Mouse (Mus musculus) lung, embryonic 16.5 days (tissue): ENCODE data around the gene Gtf2i. TPM values are rescaled to one million over a fixed set of nuclear protein-coding genes. Genes with fewer than 3 reads are reported as not detected.

Experiments used
- ATAC-seq: fragments of 200-750 bp; cut with Nextera tagmentation; 2 replicates; pipeline ENCODE4 v1.8.0; 2017; ENCODE audit warnings: low read depth, mild to moderate bottlenecking, moderate library complexity
- H3K27ac ChIP-seq: fragments of 300-500 bp; sonication (generic); 2 replicates; pipeline ENCODE4 v1.5.1; 2014; ENCODE audit warnings: mild to moderate bottlenecking, control low read depth, low read length
- H3K27me3 ChIP-seq: fragments of 300-500 bp; sonication (generic); 2 replicates; pipeline ENCODE4 v1.6.1; 2014; ENCODE audit warnings: low read depth, low read length, mixed read lengths; ENCODE audit not compliant: control insufficient read depth, insufficient read depth
- H3K36me3 ChIP-seq: fragments of 300-500 bp; sonication (generic); 2 replicates; pipeline ENCODE4 v1.6.1; 2014; ENCODE audit warnings: low read length; ENCODE audit not compliant: control insufficient read depth, insufficient read depth
- H3K4me1 ChIP-seq: fragments of 300-500 bp; sonication (generic); replicated peaks from 2 replicates; pipeline ENCODE4 v1.6.1; 2014; ENCODE audit warnings: low read length, mixed read lengths; ENCODE audit not compliant: control insufficient read depth, insufficient read depth
- H3K4me2 ChIP-seq: fragments of 300-500 bp; sonication (generic); 2 replicates; pipeline ENCODE4 v1.6.1; 2014; ENCODE audit warnings: low read depth, low read length, control low read depth
- H3K4me3 ChIP-seq: fragments of 300-500 bp; sonication (generic); 2 replicates; pipeline ENCODE4 v1.5.1; 2014; ENCODE audit warnings: mild to moderate bottlenecking, low read length, control low read depth
- H3K9ac ChIP-seq: fragments of 300-500 bp; sonication (generic); 2 replicates; pipeline ENCODE4 v1.6.1; 2014; ENCODE audit warnings: low read length, control low read depth
- H3K9me3 ChIP-seq: fragments of 300-500 bp; sonication (generic); 2 replicates; pipeline ENCODE4 v1.6.1; 2016; ENCODE audit warnings: low read length; ENCODE audit not compliant: control insufficient read depth
- WGBS: fragments of 180-500 bp; shearing (Covaris S2); extraction: QIAGEN DNeasy Blood & Tissue Kit; methylation state at CpG from one replicate; pipeline ENCODE4 v1.1.7; 2014; 5-methylcytosine and 5-hydroxymethylcytosine counted together
- polyA plus RNA-seq: library from polyadenylated mRNA; unstranded; fragments of >200 nt; fragmentation: Nextera tagmentation; extraction: Ambion mirVana; gene quantifications from 2 replicates; pipeline ENCODE4 v1.2.1, GENCODE M21; 2015

Gene Gtf2i
- polyA plus RNA-seq, 1 experiment from 2014 or later = 170 TPM

DNA sequence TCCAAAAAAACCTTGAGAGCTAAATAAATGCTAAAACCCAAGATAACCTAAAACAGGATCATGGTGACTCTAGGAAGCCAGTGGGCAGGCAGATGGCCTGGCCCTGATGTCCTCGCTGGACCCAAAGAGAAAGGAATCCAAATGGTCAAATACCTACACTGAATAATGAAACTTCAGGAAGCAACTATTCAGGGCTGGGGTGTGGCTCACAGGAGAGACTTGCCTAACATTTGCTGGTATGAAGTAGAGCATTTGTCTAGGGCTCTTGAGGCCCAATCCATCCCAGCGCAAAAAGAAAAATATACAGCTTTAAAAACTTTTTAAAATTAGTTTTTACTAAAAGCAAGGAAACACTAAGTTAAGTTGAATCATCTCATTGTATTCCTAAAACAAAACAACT is 55.6 kb downstream of the Gtf2i start:
- H3K36me3 ChIP-seq = peaks cover 72% of the 10 kb centered on the region
- WGBS = 92% methylated on average over 2 of the region's 2 CpGs

DNA sequence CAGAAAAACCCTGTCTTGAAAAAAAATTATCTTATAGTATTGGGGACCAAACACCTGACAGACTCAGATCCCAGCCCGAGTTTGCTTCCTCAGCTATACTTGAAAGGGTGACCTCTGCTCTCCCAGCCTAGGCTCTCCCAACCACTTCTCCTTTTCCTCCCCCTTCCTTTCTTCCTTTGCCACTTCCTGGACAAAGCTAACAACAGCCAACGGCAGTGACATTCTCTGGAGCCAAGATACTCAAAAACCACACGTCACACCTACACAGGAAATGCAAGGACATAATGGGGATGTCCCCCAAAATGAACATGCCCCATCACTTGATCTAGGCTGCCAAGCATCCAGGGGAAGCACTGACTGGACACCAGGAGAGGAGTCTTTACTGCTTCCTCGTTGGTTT is 56.2 kb downstream of the Gtf2i start:
- no peak overlapping the region for H3K4me2 ChIP-seq
- no peak for ATAC-seq
- no peaks in the 10 kb centered on the region for H3K27me3 ChIP-seq
- no peak overlapping the region for H3K27ac ChIP-seq
- WGBS = 54% methylated on average over 4 of the region's 4 CpGs
- peaks cover 74% of the 10 kb centered on the region for H3K36me3 ChIP-seq
- no peaks in the 10 kb centered on the region for H3K9me3 ChIP-seq
- no peaks in the 10 kb centered on the region for H3K4me1 ChIP-seq
- H3K4me3 ChIP-seq = no peak overlapping the region
- H3K9ac ChIP-seq = no peak overlapping the region

More for the DNA sequence above, 55.6 kb downstream of the Gtf2i start:
- Histone ChIP-seq H3K4me3 (no peak overlapping the region), H3K4me1 (no peaks in the 10 kb centered on the region), H3K9ac (no peak overlapping the region), H3K27me3 (no peaks in the 10 kb centered on the region), H3K4me2 (no peak overlapping the region), H3K27ac (no peak overlapping the region), H3K9me3 (no peaks in the 10 kb centered on the region)
- no peak for ATAC-seq

DNA sequence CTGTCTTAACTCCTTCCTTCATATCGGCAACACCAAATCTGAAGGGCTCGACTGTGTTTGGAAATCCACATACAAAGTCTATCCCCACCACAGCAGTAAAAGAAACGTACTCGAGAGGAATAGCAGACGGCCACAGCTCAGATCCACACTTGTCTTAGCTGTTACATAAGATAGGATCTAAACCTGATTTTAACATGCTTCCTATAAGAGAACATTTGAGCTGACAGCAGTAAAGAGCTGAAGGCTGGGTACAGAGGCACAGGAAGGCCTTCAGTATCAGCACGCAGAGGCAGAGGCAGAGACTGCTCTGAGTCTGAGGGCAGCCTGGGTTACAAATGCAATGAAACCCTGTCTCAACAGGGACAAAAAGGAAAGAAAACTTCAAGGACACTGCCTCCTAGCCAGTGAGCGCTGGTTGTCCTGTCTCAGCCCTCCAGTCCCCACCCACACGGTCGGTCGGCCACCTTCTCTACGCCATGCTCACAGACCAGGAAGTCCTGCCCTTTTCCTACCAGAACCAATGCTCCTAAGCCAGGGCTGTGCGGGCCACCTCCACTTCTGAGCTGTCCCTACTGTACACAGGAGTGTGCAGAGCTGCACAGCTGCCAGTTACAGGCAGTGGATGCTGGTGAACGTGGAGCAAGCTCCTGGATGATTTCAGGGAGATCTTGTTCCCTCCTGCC is 57.1 kb downstream of the Gtf2i start:
- Histone ChIP-seq H3K4me2 (no peak overlapping the region), H3K4me1 (no peaks in the 10 kb centered on the region), H3K4me3 (no peak overlapping the region), H3K27me3 (no peaks in the 10 kb centered on the region), H3K27ac (no peak overlapping the region), H3K36me3 (peaks cover 75% of the 10 kb centered on the region), H3K9ac (no peak overlapping the region), H3K9me3 (no peaks in the 10 kb centered on the region)
- no peak for ATAC-seq
- WGBS = 88% methylated on average over 13 of the region's 13 CpGs

DNA sequence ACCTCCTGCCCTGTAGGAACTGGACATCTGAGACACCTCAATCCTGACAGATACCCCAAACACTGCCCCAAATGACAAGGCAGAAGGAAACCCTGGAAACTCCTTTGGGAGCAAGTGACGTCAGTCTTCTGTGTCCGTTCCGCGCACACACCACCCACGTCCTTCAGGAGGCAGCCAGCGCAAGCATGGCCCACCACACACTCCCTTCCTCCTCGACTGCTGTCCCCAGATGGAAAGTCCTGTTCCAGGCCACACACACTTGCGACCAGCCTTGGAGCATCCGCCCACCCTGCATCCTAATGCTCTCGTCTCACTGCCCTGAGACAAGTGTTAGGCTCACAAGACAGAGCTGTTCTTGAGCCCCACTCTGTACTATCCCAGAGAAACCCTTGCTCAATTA is 59.3 kb downstream of the Gtf2i start:
- Histone ChIP-seq H3K27me3 (no peaks in the 10 kb centered on the region), H3K4me3 (no peak overlapping the region), H3K36me3 (peaks cover 75% of the 10 kb centered on the region), H3K27ac (no peak overlapping the region), H3K4me1 (no peaks in the 10 kb centered on the region), H3K4me2 (no peak overlapping the region), H3K9ac (no peak overlapping the region), H3K9me3 (no peaks in the 10 kb centered on the region)
- no peak for ATAC-seq
- 88% methylated on average over 10 of the region's 10 CpGs for WGBS

DNA sequence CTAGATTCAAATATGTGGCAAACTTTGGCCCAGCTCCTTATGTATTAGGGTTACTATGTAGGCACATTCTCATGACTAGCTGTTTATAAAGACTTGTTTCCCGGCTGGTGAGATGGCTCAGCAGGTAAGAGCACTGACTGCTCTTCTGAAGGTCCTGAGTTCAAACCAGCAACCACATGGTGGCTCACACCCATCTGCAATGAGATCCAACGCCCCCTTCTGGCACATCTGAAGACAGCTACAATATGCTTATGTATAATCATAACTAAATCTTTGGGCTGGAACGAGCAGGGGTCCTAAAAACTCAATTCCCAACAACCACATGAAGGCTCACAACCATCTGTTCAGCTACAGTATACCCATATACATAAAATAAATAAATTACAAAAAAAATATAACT is 60.8 kb downstream of the Gtf2i start:
- Histone ChIP-seq H3K36me3 (peaks cover 76% of the 10 kb centered on the region), H3K4me1 (no peaks in the 10 kb centered on the region), H3K4me2 (no peak overlapping the region), H3K27ac (no peak overlapping the region), H3K9me3 (no peaks in the 10 kb centered on the region), H3K27me3 (no peaks in the 10 kb centered on the region), H3K4me3 (no peak overlapping the region), H3K9ac (no peak overlapping the region)
- no peak for ATAC-seq
- 72% methylated on average over 3 of the region's 3 CpGs for WGBS

DNA sequence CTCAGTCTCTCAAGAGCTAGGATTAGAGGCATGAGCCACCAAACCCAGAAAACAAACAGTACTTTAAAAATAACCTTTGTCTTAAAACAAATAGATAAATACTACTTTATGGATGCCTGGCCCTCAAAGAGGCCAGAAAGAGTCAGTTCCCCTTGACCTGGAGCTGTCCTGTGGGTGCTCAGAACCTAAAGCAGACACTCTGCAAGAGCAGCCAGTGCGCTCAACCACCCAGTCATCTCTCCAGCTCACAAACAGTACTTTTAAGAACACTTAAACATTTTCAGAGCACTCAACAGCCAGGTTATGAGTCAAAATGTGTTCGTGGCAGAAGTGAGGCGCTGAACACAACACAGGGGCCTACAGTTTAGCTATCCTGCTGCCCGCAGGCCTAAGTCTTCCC is 63.5 kb downstream of the Gtf2i start:
- no peak overlapping the region for H3K4me2 ChIP-seq
- H3K4me1 ChIP-seq = no peaks in the 10 kb centered on the region
- peaks cover 88% of the 10 kb centered on the region for H3K36me3 ChIP-seq
- no peak overlapping the region for H3K9ac ChIP-seq
- no peaks in the 10 kb centered on the region for H3K27me3 ChIP-seq
- no peak for ATAC-seq
- H3K4me3 ChIP-seq = no peak overlapping the region
- 88% methylated on average over 4 of the region's 4 CpGs for WGBS
- no peaks in the 10 kb centered on the region for H3K9me3 ChIP-seq
- H3K27ac ChIP-seq = peak overlapping the region; percentile 21; the same call in 1 of the 2 replicates

DNA sequence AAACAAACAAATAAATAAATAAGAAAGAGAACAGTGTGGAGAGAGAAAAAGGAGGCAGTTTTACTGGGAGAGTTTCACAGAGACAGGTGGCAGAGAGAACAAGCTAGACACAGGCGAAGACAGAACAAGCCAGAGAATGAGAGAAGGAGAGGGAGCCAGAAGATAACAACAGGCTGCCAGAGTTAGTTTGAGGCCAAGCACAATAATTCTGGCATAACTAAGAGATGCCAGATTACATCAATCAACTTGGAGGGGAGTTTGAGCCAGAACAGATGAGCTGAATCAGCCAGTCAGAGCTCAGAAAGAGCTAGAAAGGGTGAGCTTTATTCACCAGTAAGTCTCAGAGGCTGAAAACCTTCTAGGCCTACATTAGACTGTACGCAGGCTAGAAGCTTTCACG is 64.0 kb downstream of the Gtf2i start:
- H3K9me3 ChIP-seq = no peaks in the 10 kb centered on the region
- H3K4me3 ChIP-seq = no peak overlapping the region
- no peak overlapping the region for H3K27ac ChIP-seq
- no peaks in the 10 kb centered on the region for H3K4me1 ChIP-seq
- no peak overlapping the region for H3K9ac ChIP-seq
- ATAC-seq = no peak
- peaks cover 87% of the 10 kb centered on the region for H3K36me3 ChIP-seq
- H3K4me2 ChIP-seq = no peak overlapping the region
- no peaks in the 10 kb centered on the region for H3K27me3 ChIP-seq
- 92% methylated on average over 3 of the region's 3 CpGs for WGBS

DNA sequence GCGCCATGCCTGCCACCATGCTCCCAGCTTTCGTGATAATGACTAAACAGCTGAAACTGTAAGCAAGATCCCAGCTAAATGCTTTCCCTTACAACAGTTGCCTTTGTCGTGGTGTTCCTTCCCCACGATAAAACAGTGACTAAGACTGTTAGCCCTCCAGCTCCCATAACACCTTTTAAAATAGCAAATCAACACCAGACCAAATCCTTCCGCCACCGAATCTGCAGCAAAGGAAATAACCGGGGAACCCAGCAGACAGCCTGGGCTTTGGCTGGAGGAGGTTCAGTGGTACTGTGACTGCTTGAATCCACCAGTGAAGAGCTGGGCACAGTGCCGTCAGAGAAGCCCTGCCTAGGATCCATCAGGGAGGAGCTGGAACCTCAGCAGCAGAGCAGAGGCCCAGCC is 65.3 kb downstream of the Gtf2i start:
- Histone ChIP-seq H3K27ac (no peak overlapping the region), H3K36me3 (peaks cover 83% of the 10 kb centered on the region), H3K9ac (no peak overlapping the region), H3K4me2 (no peak overlapping the region), H3K4me3 (no peak overlapping the region), H3K9me3 (no peaks in the 10 kb centered on the region), H3K27me3 (no peaks in the 10 kb centered on the region), H3K4me1 (no peaks in the 10 kb centered on the region)
- 91% methylated on average over 8 of the region's 8 CpGs for WGBS
- no peak for ATAC-seq

DNA sequence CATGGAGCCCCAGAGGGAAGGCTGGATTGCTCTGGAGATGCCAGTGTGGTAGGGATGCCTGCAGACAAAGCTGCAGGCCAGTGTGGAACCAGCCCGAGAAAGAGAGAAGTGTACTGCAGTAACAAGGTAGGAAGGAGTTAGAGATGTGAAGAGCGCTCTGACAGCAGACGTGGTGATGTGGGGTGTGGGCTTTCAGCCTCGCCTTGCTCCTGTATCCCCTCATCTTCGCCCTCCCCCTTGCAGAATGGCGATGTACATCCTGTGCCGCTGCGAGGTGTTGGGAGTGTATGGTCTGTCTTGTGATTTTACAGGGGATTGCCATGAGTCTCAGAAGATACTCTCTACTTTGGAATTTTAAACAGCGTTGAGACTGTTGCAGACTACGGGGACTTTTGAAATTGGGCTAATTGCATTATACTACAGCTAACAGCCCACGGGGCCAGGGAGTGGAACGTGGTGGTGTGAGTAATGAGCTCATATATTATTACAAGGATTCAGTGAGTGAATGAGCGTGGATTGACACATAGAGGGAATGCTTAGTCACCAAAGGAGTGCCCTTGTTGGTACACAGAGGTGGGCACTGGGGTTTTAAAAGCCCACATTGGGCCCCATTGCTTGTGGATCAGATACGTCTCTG is 65.8 kb downstream of the Gtf2i start:
- H3K36me3 ChIP-seq = peaks cover 87% of the 10 kb centered on the region
- H3K9ac ChIP-seq = no peak overlapping the region
- H3K4me2 ChIP-seq = no peak overlapping the region
- no peak for ATAC-seq
- no peak overlapping the region for H3K4me3 ChIP-seq
- H3K9me3 ChIP-seq = no peaks in the 10 kb centered on the region
- no peak overlapping the region for H3K27ac ChIP-seq
- no peaks in the 10 kb centered on the region for H3K4me1 ChIP-seq
- WGBS = 91% methylated on average over 14 of the region's 14 CpGs
- no peaks in the 10 kb centered on the region for H3K27me3 ChIP-seq
